Mouse (Mus musculus) left cerebral cortex, postnatal 36 days (tissue): ENCODE measurements around the gene Ccl9. TPM values are rescaled to one million over a fixed set of nuclear protein-coding genes. Genes with fewer than 3 reads are reported as not detected.
A peak's percentile ranks its signal among the peaks of the same experiment; 100 is the strongest.
"Not testable (repeated sequence)": the region's sequence is repeated elsewhere in the genome, so short reads cannot be mapped to it uniquely, and the experiment has no call there.

Experiments used
- DNase-seq, 2 experiments: peaks; one replicate each; pipeline ENCODE4 v3.0.0; 2021 to 2022; ENCODE audit warnings: low spot score in 2 of 2, mixed read lengths in 1 of 2
- intact Hi-C: fragments of 180-260 bp; cut with DNase I; formaldehyde crosslinking; loops from one replicate; pipeline ENCODE4 v1.15.1; 2025
- total RNA-seq, 2 experiments: library from RNA; stranded (reverse); gene quantifications; 2 replicates each; pipeline ENCODE4 v1.2.3; 2021

Gene Ccl9
- total RNA-seq, 2 experiments from 2014 or later: 3.3 to 5.6 TPM

GRCm38 (mm10) chr11:83581626-83582610 is 3.5 kb upstream of the Ccl9 start:
- no peak for DNase-seq
- intact Hi-C loops: no loop called here

GRCm38 (mm10) chr11:83580699-83581232 is 2.3 kb upstream of the Ccl9 start:
- no peak for DNase-seq

GRCm38 (mm10) chr11:83578999-83579398 is 563 bp upstream of the Ccl9 start:
- intact Hi-C loops: no loop called here
- no peak for DNase-seq

More at GRCm38 (mm10) chr11:83580699-83581232, 2.3 kb upstream of the Ccl9 start:
- intact Hi-C loops: no loop called here

DNA sequence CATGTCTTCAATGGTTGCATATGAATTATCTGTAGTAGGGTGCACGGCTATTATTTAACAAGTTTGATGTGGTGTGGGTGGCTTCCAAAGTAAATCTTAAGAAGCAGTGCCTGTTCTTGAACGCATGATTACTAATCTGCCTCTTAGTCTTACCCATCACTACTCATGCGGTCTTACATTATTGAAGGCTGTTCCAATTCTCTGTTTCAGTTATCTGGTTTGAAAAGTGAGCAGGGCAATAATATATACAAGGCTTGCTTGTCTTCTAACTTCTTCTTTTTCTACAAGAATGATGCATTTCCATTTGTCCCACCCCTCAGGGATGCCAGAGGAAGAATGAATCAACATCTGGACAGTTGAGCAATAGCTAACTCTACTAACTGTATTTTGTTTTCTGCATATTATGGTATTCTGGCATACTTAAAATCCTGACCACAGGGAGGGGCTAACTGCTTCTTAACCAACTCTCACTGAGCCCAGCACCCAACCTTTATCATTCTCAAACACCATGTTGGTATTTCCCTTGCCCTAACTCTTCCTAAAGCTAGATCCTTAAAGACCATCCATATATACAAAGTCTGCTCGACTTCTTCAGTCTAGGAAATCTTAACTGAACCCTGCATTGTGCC is 1.4 kb downstream of the Ccl9 start:
- DNase-seq: no peak
- intact Hi-C loops: no loop called here

DNA sequence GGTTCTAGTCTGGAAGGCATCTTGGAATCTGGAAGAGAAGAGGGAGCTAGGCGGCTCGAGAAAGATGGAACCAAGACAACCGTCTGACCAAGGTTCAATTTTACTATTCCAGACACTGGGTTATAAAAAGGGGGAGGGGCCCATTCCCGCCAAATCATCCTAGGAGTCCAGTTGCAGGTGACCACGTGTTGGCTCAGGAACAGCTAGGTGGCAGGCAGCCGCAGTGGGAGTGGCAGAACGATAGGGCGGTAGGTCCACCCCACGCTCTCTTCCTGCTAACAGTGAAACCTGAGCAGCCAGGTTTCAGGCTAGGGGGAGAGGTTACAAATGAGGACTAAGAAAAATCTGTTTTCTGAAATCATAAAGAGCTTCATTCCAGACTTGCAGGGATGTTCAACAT is 5.6 kb downstream of the Ccl9 start:
- intact Hi-C loops: no loop called here
- no peak for DNase-seq

GRCm38 (mm10) chr11:83572223-83572622 is 6.2 kb downstream of the Ccl9 start:
- intact Hi-C loops: no loop called here
- no peak for DNase-seq

- intact Hi-C loops: no loop called here
- DNase-seq: no peak
Observed at GRCm38 (mm10) chr11:83570189-83570588, 8.2 kb downstream of the Ccl9 start.

DNA sequence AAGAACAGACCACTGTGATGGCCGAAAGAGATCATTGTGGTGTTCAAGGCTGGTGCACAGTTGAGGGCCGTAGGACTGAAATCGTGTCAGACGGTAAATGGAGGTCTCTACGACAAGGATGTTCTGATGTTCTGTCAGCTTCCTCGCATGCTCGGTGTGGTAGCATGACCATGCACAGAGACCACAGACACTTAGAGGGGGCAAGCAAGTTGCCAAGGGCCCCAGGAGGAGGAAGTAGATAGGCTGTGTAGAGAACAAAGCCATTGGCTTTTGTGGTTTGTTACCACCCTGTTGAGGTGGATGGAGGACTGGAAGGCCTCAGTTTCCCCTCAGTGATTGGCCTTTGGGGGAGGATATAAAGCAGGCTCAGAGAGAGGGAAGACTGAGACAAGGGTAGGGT is 9.2 kb downstream of the Ccl9 start:
- intact Hi-C loops: no loop called here
- DNase-seq: no peak

DNA sequence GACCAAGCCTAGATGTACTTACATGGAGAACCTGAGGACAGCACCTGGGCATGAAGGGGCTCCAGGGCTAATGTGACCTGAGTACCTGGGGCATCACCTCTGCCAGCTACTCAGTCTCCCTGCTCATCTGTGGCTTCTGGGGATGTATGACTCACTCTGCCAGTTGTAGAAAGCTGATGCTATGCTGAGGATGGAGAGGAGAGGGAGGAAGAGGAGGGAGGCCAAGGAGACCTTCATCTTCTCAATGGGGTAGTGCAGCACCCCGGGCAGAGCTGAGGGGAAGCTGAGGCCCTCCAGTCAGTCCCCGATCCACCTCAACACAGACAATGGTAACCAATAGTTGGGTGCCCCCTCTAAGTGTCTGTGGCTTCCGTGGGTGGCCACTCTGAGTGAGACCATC is 9.7 kb downstream of the Ccl9 start:
- intact Hi-C loops: no loop called here
- DNase-seq: no peak

GRCm38 (mm10) chr11:83568061-83568460 is 10.4 kb downstream of the Ccl9 start:
- no peak for DNase-seq
- intact Hi-C loops: no loop called here

DNA sequence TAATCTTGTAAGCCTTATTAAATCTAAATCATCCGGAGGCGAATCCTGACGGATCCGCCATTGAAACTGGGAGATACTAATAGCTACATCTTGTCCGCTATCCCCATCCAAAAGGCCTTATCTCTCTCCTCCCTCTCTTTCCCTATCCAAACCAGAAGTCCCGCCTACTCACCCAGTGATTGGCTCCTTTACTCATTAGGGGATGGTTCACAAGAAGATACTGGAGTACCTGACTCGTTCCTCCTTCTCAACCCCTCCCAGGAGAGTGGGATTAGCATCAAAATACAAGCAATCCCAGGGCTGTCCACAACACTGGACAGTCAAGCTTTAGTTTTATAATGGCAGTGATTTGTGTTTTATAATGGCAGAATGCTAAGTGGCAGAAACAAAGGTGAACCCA is 11.1 kb downstream of the Ccl9 start:
- intact Hi-C loops: no loop called here
- DNase-seq: no peak

GRCm38 (mm10) chr11:83566617-83567016 is 11.8 kb downstream of the Ccl9 start:
- DNase-seq: no peak
- intact Hi-C loops: no loop called here

DNA sequence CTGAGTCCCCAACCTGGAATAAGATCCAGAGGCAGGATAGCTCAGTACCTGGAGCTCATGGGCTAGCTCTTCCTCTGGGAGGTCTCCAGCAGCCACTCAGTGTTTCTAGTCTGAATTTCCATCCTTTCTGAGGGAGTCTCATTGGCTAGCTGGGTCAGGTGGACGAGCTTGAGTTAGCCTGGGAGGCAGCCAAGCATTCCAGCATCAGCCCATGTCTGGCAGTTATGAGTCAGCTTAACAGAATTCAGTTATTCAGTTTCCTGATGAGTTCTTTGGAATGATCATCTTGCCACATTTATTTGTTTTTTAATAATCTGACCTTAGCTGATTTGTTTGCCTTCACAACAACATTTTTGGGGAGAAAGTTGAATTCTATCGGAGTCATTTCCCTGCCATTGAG is 14.7 kb downstream of the Ccl9 start:
- intact Hi-C loops: no loop called here
- DNase-seq: peak in 1 of 2 experiments; percentile 7

DNA sequence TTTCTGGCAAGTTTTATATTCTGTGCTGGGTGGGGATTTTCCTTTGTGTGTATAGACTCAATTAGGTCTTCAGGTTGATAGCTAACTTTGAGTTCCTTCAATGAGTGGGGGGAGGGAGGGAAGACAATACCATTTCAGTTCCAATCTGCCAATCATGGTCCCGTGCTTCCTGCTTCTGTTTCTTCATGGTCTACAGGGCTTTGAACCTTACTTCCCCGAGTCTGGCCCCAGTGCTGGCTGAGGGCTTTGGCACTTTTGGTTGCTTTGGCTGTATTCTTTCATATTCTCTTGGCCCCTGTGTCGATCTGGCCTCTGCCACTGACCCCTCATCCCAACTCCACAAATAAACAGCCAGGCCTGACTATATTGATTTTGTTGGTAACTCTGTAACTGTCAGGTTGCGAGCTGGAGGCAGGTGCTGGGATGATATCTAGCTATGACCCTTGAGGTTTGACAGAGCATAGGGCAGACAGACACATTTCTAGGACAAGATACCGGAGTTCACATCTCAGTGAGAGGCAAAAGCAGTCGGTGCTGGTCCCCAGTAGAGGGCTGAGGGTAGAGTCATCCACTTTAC is 16.0 kb downstream of the Ccl9 start:
- intact Hi-C loops: no loop called here
- no peak for DNase-seq

GRCm38 (mm10) chr11:83560405-83560804 is 18.0 kb downstream of the Ccl9 start:
- no peak for DNase-seq
- intact Hi-C loops: no loop called here

DNA sequence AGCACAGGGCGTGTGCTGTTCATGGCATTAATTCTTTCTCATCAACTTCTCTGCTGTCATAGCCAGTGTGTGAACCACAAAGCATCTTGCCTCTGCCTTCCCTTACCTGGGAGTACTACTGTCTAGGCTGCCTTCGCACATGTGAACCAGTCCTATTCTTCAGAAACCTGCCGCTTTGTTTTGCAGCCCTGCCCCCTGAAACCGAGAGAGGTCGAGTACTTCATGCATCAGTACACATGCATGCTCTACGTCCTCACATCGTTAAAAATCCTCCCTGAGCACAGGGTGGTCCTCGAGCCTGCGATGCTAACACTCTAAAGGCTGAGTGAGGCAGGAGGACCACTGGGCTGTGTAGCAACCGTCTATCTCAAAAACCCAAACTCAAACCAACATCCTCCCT is 21.4 kb downstream of the Ccl9 start:
- intact Hi-C loops: loop anchor here (2.0 kb wide), 1 partner anchor 182 kb away; no protein-coding TSS in a partner anchor
- DNase-seq: no peak

GRCm38 (mm10) chr11:83556085-83556781 is 22.2 kb downstream of the Ccl9 start:
- intact Hi-C loops: loop anchor here (2.0 kb wide), 1 partner anchor 183 kb away; no protein-coding TSS in a partner anchor
- DNase-seq: peak; percentile 15 to 16

- DNase-seq: no peak
- intact Hi-C loops: no loop called here
Observed at GRCm38 (mm10) chr11:83551668-83552067, 26.8 kb downstream of the Ccl9 start.

- DNase-seq, intact Hi-C loops: not testable (repeated sequence)
Observed at GRCm38 (mm10) chr11:83551037-83551436, 27.4 kb downstream of the Ccl9 start.
